Mouse (Mus musculus) C2C12 (cell line): ENCODE results near the gene 1700102P08Rik. TPM values are rescaled to one million over a fixed set of nuclear protein-coding genes. Genes with fewer than 3 reads are reported as not detected.

ENCODE experiments used
- H3K27me3 ChIP-seq: one replicate; pipeline ENCODE4 v1.6.1; 2011; ENCODE audit not compliant: control insufficient read depth, insufficient read depth, insufficient read length
- H3K36me3 ChIP-seq: one replicate; pipeline ENCODE4 v1.6.1; 2011; ENCODE audit not compliant: control insufficient read depth, insufficient read depth
- H3K4me3 ChIP-seq: one replicate; pipeline ENCODE4 v1.5.1; 2011; ENCODE audit warnings: mild to moderate bottlenecking, control low read depth; ENCODE audit not compliant: poor library complexity, insufficient read depth, severe bottlenecking
- H3K79me2 ChIP-seq: one replicate; pipeline ENCODE4 v1.6.1; 2011; ENCODE audit not compliant: control insufficient read depth, insufficient read depth
- H3K79me3 ChIP-seq: one replicate; pipeline ENCODE4 v1.6.1; 2011; ENCODE audit warnings: low read depth, control low read depth
- H3ac ChIP-seq: one replicate; pipeline ENCODE3; 2011; ENCODE audit warnings: low read depth; ENCODE audit not compliant: control insufficient read depth, insufficient read length
- CEBPB ChIP-seq: IDR thresholded peaks from one replicate; pipeline ENCODE4 v1.6.1; 2011; ENCODE audit warnings: low read depth, mild to moderate bottlenecking, control low read depth, moderate library complexity
- CTCF ChIP-seq: IDR thresholded peaks from one replicate; pipeline ENCODE4 v1.5.1; 2011; ENCODE audit not compliant: control insufficient read depth, insufficient read depth, insufficient read length
- FOSL1 ChIP-seq: IDR thresholded peaks from one replicate; pipeline ENCODE4 v1.8.0; 2011; ENCODE audit warnings: mild to moderate bottlenecking, low read length; ENCODE audit not compliant: poor library complexity, insufficient read depth, severe bottlenecking
- MAX ChIP-seq: IDR thresholded peaks from one replicate; pipeline ENCODE4 v1.6.1; 2011; ENCODE audit warnings: mild to moderate bottlenecking, control low read depth
- MYOD1 ChIP-seq: IDR thresholded peaks from one replicate; pipeline ENCODE4 v1.6.1; 2011; ENCODE audit warnings: low read depth; ENCODE audit not compliant: control insufficient read depth, insufficient read length
- MYOG ChIP-seq: IDR thresholded peaks from one replicate; pipeline ENCODE4 v1.6.1; 2011; ENCODE audit not compliant: control insufficient read depth, insufficient read length; ENCODE audit errors: extremely low read depth
- USF1 ChIP-seq: IDR thresholded peaks from one replicate; pipeline ENCODE4 v1.6.1; 2011; ENCODE audit warnings: low read depth, mild to moderate bottlenecking, control low read depth, moderate library complexity
- polyA plus RNA-seq: library from polyadenylated mRNA; unstranded; fragments of >200 nt; fragmentation: generic; extraction: Trizol; gene quantifications from one replicate; pipeline ENCODE4 v1.2.1, GENCODE M21; 2012; ENCODE audit warnings: missing spikeins

Gene 1700102P08Rik
- polyA plus RNA-seq, 1 experiment = 0.16 TPM

DNA sequence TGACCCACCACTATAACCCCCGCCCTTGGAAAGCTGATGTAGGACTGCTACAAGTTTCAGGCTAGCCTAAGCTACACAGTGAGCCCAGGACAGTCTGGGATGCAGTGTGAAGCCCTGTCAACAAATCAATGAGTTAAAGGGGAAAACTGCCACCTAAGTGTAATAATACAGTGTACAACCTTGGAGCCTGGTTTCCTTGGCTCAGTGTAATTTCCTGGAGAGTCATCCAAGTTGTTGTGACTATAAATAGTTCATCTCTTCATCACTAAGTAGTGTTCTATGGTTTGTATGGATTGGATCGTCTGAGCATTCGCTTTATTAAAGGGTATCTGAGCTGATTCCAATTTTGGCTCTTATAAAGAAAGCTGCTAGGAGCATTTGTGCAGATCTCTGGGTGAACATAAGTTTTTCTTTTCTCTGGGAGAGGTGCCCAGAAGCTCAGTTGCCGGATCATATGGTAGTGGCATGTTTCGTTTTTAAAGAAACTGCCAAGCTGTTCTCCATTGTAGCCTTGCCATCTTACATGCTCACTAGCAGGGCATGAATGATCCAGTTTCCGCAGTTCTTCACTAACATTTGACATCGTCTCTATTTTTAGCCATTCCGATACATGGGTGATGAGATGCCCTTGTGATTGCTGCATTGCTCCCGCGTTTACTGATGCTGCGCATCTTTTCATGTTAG lies 48.8 kb downstream of the 1700102P08Rik start:
- H3K79me3 ChIP-seq = no peaks in the 10 kb centered on the region
- H3K4me3 ChIP-seq = no peak overlapping the region
- peaks cover 32% of the 10 kb centered on the region for H3K27me3 ChIP-seq
- H3K79me2 ChIP-seq = no peaks in the 10 kb centered on the region
- no peaks in the 10 kb centered on the region for H3K36me3 ChIP-seq
- no peak overlapping the region for H3ac ChIP-seq
- no peak for TF ChIP-seq MAX
- no peak for TF ChIP-seq CTCF
- no peak for TF ChIP-seq FOSL1
- TF ChIP-seq CEBPB = no peak
- no peak for TF ChIP-seq MYOD1
- no peak for TF ChIP-seq USF1
- TF ChIP-seq MYOG = no peak

DNA sequence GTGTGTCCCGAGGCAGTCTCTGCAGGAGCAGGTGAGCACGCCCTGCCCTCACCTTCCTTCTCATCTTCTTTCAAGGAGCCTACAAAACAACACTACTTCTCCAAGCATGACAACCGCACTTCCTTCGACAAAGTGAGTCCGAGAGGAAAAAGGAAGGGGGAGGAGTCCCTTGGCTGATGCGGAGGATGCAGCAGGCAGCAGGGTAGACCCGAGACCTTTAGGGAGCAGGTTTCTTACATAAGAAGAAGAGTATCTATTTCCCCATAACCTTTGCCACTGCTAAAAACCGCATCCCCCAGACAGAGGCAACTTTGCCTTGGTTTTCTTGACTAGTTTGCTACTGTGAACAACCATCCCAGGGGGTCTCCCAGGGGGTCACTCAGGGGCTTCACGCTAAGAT lies 52.5 kb downstream of the 1700102P08Rik start:
- no peaks in the 10 kb centered on the region for H3K36me3 ChIP-seq
- H3K79me2 ChIP-seq = no peaks in the 10 kb centered on the region
- H3ac ChIP-seq = no peak overlapping the region
- no peak overlapping the region for H3K4me3 ChIP-seq
- H3K27me3 ChIP-seq = peaks cover 16% of the 10 kb centered on the region
- H3K79me3 ChIP-seq = no peaks in the 10 kb centered on the region
- no peak for TF ChIP-seq MYOG
- no peak for TF ChIP-seq FOSL1
- no peak for TF ChIP-seq USF1
- no peak for TF ChIP-seq MYOD1
- TF ChIP-seq MAX = no peak
- no peak for TF ChIP-seq CEBPB
- TF ChIP-seq CTCF = no peak

DNA sequence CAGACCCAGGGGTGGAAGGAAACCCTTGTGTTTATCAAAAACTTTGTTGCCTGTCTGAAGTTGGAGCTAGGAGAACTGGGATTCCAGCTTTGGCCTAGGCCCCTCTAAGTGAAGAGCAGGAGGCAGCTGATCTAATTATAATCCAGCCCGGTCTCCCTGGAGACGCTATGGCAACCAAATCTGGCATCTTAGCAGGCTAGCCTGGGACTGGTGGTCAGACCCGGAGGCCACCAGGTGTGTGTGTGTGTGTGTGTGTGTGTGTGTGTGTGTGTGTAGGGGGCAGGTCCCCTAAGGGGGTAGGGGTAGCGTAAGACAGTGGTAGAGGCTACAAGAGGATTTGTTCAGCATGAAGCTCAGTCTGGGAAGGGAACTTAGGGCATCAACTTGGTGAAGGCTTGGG lies 57.3 kb downstream of the 1700102P08Rik start:
- Histone ChIP-seq H3K79me2 (no peaks in the 10 kb centered on the region), H3K4me3 (no peak overlapping the region), H3K79me3 (no peaks in the 10 kb centered on the region), H3K36me3 (no peaks in the 10 kb centered on the region), H3ac (no peak overlapping the region), H3K27me3 (peaks cover 11% of the 10 kb centered on the region)
- TF ChIP-seq FOSL1 = no peak
- TF ChIP-seq CEBPB = no peak
- TF ChIP-seq USF1 = no peak
- TF ChIP-seq CTCF = no peak
- TF ChIP-seq MYOG = no peak
- TF ChIP-seq MYOD1 = no peak
- no peak for TF ChIP-seq MAX

DNA sequence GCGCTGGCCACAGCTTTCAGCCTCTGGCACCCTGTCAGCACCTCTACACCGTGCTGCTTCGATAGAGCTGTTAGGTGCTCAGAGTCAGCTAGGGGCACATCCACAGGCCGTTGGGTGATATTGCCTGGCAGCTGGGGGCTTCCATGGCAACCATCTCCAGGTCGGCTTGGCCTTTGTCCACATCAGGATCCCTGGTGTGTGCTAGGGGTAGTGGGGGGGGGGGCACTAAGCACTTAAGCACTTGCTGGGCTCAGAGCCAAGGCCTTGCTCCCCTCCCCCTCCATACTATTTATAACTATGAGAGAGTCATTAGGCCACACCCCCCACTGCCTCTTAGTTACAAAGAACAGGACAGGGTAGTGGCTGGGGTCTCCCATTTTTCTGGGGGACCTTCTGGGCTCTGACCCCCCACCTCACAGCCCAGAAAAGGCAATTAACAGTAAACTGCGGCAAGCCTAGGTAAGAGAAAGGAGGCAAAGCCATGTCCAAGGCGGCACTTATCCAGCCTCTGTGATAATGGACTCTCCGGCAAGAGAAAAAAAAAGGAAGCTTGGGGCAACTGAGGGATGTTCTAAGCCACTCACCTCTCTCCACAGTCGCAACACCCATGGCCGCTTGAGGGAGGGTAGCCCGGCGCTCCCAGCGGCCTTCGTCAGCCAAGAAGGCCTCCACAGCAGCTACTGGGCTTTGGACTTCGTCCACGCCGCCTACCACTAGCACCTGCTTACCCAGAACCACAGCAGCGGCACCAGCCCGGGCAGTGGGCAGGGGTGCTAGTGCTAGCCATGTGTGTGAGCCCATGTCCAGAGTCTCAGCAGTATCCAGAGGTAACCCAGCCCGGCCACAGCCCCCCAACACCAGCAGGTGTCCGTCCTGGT lies 57.9 kb downstream of the 1700102P08Rik start:
- TF ChIP-seq CEBPB = no peak
- no peak for TF ChIP-seq CTCF
- TF ChIP-seq FOSL1 = no peak
- no peak for TF ChIP-seq MYOD1
- no peak for TF ChIP-seq MAX
- TF ChIP-seq MYOG = no peak
- TF ChIP-seq USF1 = no peak
- Histone ChIP-seq H3K79me2 (no peaks in the 10 kb centered on the region), H3K4me3 (no peak overlapping the region), H3K79me3 (no peaks in the 10 kb centered on the region), H3ac (no peak overlapping the region), H3K36me3 (no peaks in the 10 kb centered on the region), H3K27me3 (peaks cover 4% of the 10 kb centered on the region)

DNA sequence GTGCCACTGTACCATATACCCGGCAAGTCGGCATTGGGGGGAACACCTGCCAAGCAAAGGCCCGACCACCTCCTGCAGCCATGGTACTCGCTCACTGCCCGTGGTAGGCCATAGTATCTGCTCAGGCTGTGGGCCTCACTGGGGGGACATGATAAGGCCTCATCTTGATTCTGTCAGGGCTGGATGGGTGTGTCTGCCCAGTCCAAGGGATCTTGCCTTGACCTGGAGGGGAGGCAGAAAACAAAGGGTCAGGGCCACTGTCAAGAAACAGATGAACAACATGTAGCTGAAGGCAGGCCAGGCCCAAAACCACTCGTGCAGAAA lies 58.5 kb downstream of the 1700102P08Rik start:
- H3K36me3 ChIP-seq = no peaks in the 10 kb centered on the region
- no peak overlapping the region for H3K4me3 ChIP-seq
- no peaks in the 10 kb centered on the region for H3K27me3 ChIP-seq
- H3K79me3 ChIP-seq = no peaks in the 10 kb centered on the region
- no peak for TF ChIP-seq CTCF
- no peak for TF ChIP-seq MYOD1
- no peak for TF ChIP-seq CEBPB
- no peak for TF ChIP-seq MYOG
- TF ChIP-seq FOSL1 = no peak
- TF ChIP-seq USF1 = no peak
- TF ChIP-seq MAX = no peak
- H3K79me2 ChIP-seq = no peaks in the 10 kb centered on the region
- H3ac ChIP-seq = no peak overlapping the region

DNA sequence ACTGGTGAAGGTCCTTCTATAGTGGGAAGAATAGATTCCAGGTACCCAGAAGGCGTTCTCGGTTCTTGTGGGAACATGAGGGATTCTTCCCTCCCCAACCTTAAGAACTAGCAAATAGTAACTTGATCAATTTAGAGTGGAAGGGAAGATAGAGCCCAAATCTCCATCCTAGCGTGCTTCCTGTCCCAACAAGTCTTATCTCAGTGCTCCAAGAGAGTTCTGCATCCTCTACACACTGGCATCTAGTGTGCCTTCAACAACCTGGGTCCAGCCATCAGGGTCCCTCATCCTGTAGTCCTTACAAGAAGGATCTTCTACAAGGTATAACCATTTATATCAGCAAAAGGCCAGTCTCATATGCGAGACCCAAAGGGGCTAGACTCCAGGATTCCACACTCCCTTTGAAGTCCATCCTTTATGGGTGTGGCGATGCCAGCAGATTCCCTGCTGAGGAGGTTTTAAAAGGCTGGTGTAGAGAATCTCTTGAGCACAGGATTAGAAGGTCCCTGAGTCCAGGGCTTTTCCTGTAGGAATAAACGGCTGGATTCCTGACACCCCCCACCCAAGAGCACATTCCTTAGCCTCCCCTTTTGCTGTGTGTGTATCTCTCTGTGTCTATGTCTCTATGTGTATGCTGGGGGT lies 59.0 kb downstream of the 1700102P08Rik start:
- Histone ChIP-seq H3K79me2 (no peaks in the 10 kb centered on the region), H3K4me3 (no peak overlapping the region), H3ac (no peak overlapping the region), H3K27me3 (no peaks in the 10 kb centered on the region), H3K79me3 (no peaks in the 10 kb centered on the region), H3K36me3 (no peaks in the 10 kb centered on the region)
- TF ChIP-seq USF1 (no peak), MYOG (no peak)
